Mouse (Mus musculus): ENCODE data around the gene Jak3. TPM values are rescaled to one million over a fixed set of nuclear protein-coding genes. Genes with fewer than 3 reads are reported as not detected.

Jak3 gene
- polyA plus RNA-seq (2014; fragmentation: Illumina TruSeq; extraction: RNeasy Lipid Tissue Mini Kit (QIAGEN cat#74804); ENCODE audit: low read depth, low replicate concordance) = not detected

DNA sequence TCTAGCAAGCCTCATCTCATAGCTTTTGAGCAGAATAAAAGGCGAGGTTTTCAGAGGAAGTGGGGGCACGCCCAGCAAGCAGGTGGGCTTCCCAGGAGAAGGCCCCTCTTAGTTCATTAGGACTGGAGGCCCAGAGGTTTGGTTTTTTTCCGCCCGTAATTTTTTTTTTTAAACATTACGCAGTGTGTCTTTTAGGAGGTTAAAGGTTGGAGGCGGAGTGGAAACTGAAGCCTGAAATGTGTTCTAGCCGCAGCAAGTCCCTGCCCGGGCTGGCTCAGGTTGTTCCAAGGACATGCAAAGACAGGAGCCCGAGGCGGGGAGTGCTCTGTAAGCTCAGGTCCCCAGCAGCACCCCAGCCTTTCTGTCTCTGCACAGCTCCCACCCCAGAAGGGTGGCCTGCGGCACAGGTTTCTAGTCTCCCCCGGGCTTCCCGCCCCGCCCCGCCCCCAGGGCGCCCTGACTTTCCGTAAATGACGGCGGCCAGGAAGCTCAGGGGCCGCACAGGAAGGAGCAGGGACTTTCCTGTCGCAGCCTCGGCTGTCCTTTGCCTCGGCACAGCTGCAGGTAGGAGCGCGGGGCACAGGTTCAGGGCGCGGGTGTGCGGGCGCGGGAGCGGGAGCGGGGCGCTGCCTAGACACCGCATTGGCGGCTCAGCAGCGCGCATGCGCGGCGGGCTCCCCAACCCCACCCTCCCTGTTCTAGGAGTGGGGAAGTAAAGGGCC is at the start of gene Jak3:
Gene Jak3 (plus strand): TSS at position 277 of the 722 bp plus-strand sequence.

DNA sequence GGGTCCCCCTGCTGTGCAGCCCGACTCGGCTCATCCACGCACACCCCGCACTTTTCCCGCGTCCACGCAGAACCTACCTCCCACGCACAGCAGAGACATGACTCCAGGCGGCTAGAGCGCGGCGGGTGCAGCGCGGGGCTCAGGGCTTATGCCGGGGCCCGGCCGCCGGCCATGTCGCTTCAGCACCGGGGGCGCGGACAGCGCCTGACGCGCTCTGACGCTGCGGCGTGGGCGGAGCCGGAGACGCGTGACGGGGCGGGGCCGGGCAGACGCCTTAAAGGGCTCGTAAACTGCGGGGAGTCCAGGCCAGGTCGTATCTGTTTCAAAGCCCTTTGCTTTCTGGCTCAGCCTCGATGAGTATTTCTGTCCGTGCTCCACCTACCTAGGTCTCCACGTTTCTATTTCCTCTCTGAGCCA is 4.5 kb upstream of the Jak3 start, which contains the start of gene Unc13a:
Gene Unc13a (minus strand): TSS at position 209 of the 417 bp plus-strand sequence.

DNA sequence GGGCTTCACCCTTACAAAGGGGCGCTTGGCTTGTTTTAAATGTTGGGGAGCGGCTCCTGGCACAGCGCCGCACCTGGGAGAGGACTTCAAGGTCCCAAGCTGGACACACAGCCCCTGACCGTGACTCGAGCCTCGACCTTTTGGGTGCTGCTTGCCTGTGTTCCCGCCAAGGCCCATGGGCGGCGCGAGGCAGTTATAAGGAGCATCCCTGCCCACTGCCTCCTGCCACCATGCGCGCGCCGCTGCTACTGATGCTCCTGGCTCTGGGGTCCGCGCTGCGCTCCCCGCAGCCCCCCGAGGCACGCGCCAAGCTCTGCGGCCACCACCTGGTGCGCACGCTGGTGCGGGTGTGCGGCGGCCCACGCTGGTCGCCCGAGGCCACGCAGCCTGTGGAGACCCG is 12.9 kb downstream of the Jak3 start, which contains the start of gene Insl3:
Gene Insl3 (plus strand): TSS at position 187 of the 400 bp plus-strand sequence.

DNA sequence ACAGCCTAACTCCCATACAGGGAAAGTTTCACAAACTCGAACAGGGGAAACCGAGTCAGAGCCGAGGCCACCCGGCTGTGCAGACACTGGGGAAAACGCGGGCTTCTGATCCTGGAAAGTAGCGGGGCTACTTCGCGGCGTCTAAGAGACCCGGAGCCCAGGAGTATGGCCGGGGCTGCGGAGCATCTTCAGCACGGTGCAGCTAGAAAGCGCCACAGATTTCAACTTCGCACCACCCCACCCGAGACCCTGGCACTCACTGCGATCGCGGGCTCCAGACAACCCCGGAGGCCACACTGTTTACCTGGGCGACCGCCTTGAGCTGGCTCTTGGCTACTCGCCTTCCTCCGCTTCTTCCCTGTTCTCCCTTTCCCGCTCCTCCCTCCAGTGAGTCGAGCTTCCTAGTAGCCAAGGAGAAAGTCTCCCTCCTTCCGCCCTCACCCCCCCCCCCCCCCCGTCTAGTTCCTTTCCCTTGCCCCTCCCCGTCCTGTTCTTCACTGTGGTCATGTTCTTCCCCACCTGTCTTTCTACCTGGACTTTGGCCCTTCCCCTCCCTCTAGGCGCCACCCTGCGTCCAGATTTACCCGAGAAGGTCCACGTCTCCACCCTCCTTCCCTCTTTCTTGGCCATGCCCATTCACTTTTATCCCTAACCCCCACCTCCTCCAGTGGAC is 25.5 kb downstream of the Jak3 start, which contains the start of gene B3gnt3:
Gene B3gnt3 (minus strand): TSS at position 376 of the 673 bp plus-strand sequence.

DNA sequence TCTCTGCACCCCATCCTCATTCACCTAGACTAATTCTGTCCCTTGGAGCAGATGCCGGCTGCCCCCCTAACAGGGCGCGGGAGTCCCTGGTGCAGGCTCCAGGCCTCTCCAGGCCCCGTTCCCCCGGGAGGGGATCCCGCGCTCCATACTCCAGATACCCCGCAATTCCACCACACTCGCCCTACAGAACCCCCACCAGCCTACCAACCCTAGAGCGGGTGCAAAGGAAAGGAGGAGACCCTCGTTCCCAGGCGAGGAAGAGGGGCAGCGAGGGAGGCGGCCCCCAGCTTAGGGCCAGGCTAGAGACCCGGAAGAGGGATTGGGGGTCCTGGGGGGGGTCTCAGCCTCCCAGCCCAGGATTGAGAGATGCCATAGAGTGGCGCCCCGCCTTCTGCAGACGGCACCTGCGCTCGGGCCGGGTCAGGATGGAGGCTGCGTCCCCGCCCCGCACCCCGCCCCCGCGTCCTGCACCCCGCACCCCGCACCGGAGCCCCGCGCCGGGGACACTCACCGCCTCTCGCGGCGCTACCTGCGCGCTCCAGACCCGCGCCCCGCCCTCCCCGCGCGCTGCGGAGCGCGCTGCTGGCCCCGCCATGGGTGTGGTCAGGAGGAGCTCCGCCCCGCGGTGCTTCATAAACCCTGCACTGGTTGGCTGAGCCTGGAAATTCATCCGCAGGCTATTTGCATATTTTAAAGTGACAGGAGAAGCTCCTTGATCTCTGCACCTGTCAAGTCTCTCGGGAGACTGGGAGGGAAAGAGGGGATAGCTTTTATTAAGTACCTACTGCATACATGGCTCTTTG is 49.2 kb downstream of the Jak3 start, which contains the start of gene Fcho1:
Gene Fcho1 (minus strand): TSS at position 595 of the 803 bp plus-strand sequence.

Other genes starting within 250 kb of the Jak3 start
- gene Abhd8, start 212.6 kb upstream of the Jak3 start, polyA plus RNA-seq (2014; fragmentation: Illumina TruSeq; extraction: RNeasy Lipid Tissue Mini Kit (QIAGEN cat#74804); ENCODE audit: low read depth, low replicate concordance) = 0.32 TPM
- gene Mrpl34, start 211.3 kb upstream of the Jak3 start, polyA plus RNA-seq (2014; fragmentation: Illumina TruSeq; extraction: RNeasy Lipid Tissue Mini Kit (QIAGEN cat#74804); ENCODE audit: low read depth, low replicate concordance) = 8.3 TPM
- gene Dda1, start 207.1 kb upstream of the Jak3 start, polyA plus RNA-seq (2014; fragmentation: Illumina TruSeq; extraction: RNeasy Lipid Tissue Mini Kit (QIAGEN cat#74804); ENCODE audit: low read depth, low replicate concordance) = 2.8 TPM
- gene Ano8, start 190.3 kb upstream of the Jak3 start, polyA plus RNA-seq (2014; fragmentation: Illumina TruSeq; extraction: RNeasy Lipid Tissue Mini Kit (QIAGEN cat#74804); ENCODE audit: low read depth, low replicate concordance) = 2.6 TPM
- gene Gtpbp3, start 188.2 kb upstream of the Jak3 start, polyA plus RNA-seq (2014; fragmentation: Illumina TruSeq; extraction: RNeasy Lipid Tissue Mini Kit (QIAGEN cat#74804); ENCODE audit: low read depth, low replicate concordance) = 2.2 TPM
- gene Plvap, start 164.5 kb upstream of the Jak3 start, polyA plus RNA-seq (2014; fragmentation: Illumina TruSeq; extraction: RNeasy Lipid Tissue Mini Kit (QIAGEN cat#74804); ENCODE audit: low read depth, low replicate concordance) = 2.2 TPM
- gene Ccdc194, start 150.6 kb upstream of the Jak3 start, polyA plus RNA-seq (2014; fragmentation: Illumina TruSeq; extraction: RNeasy Lipid Tissue Mini Kit (QIAGEN cat#74804); ENCODE audit: low read depth, low replicate concordance) = not detected
- gene Bst2, start 138.8 kb upstream of the Jak3 start, polyA plus RNA-seq (2014; fragmentation: Illumina TruSeq; extraction: RNeasy Lipid Tissue Mini Kit (QIAGEN cat#74804); ENCODE audit: low read depth, low replicate concordance) = 1.5 TPM
- 3.3 TPM for gene Mvb12a, start 133.4 kb upstream of the Jak3 start, polyA plus RNA-seq (2014; fragmentation: Illumina TruSeq; extraction: RNeasy Lipid Tissue Mini Kit (QIAGEN cat#74804); ENCODE audit: low read depth, low replicate concordance)
- not detected for gene Tmem221, start 117.4 kb upstream of the Jak3 start, polyA plus RNA-seq (2014; fragmentation: Illumina TruSeq; extraction: RNeasy Lipid Tissue Mini Kit (QIAGEN cat#74804); ENCODE audit: low read depth, low replicate concordance)
- gene Nxnl1, start 109.7 kb upstream of the Jak3 start, polyA plus RNA-seq (2014; fragmentation: Illumina TruSeq; extraction: RNeasy Lipid Tissue Mini Kit (QIAGEN cat#74804); ENCODE audit: low read depth, low replicate concordance) = not detected
- gene Slc27a1, start 107.4 kb upstream of the Jak3 start, polyA plus RNA-seq (2014; fragmentation: Illumina TruSeq; extraction: RNeasy Lipid Tissue Mini Kit (QIAGEN cat#74804); ENCODE audit: low read depth, low replicate concordance) = 2.5 TPM
- gene Pgls, start 84.1 kb upstream of the Jak3 start, polyA plus RNA-seq (2014; fragmentation: Illumina TruSeq; extraction: RNeasy Lipid Tissue Mini Kit (QIAGEN cat#74804); ENCODE audit: low read depth, low replicate concordance) = 0.76 TPM
- 1.0 TPM for gene Fam129c, start 78.6 kb upstream of the Jak3 start, polyA plus RNA-seq (2014; fragmentation: Illumina TruSeq; extraction: RNeasy Lipid Tissue Mini Kit (QIAGEN cat#74804); ENCODE audit: low read depth, low replicate concordance)
- gene Colgalt1, start 65.3 kb upstream of the Jak3 start, polyA plus RNA-seq (2014; fragmentation: Illumina TruSeq; extraction: RNeasy Lipid Tissue Mini Kit (QIAGEN cat#74804); ENCODE audit: low read depth, low replicate concordance) = 44.9 TPM
- gene Unc13a, start 4.5 kb upstream of the Jak3 start, polyA plus RNA-seq (2014; fragmentation: Illumina TruSeq; extraction: RNeasy Lipid Tissue Mini Kit (QIAGEN cat#74804); ENCODE audit: low read depth, low replicate concordance) = 0.35 TPM
- not detected for gene Insl3, start 12.9 kb downstream of the Jak3 start, polyA plus RNA-seq (2014; fragmentation: Illumina TruSeq; extraction: RNeasy Lipid Tissue Mini Kit (QIAGEN cat#74804); ENCODE audit: low read depth, low replicate concordance)
- gene B3gnt3, start 25.5 kb downstream of the Jak3 start, polyA plus RNA-seq (2014; fragmentation: Illumina TruSeq; extraction: RNeasy Lipid Tissue Mini Kit (QIAGEN cat#74804); ENCODE audit: low read depth, low replicate concordance) = 169 TPM
- 0.38 TPM for gene Fcho1, start 49.4 kb downstream of the Jak3 start, polyA plus RNA-seq (2014; fragmentation: Illumina TruSeq; extraction: RNeasy Lipid Tissue Mini Kit (QIAGEN cat#74804); ENCODE audit: low read depth, low replicate concordance)
- gene Zfp709, start 205.7 kb downstream of the Jak3 start, polyA plus RNA-seq (2014; fragmentation: Illumina TruSeq; extraction: RNeasy Lipid Tissue Mini Kit (QIAGEN cat#74804); ENCODE audit: low read depth, low replicate concordance) = 18.0 TPM
- 8.5 TPM for gene Zfp882, start 232.3 kb downstream of the Jak3 start, polyA plus RNA-seq (2014; fragmentation: Illumina TruSeq; extraction: RNeasy Lipid Tissue Mini Kit (QIAGEN cat#74804); ENCODE audit: low read depth, low replicate concordance)
- gene Zfp617, start 232.3 kb downstream of the Jak3 start, polyA plus RNA-seq (2014; fragmentation: Illumina TruSeq; extraction: RNeasy Lipid Tissue Mini Kit (QIAGEN cat#74804); ENCODE audit: low read depth, low replicate concordance) = 149 TPM

Data from sigmoid colon, adult 10 weeks (tissue).